Mouse (Mus musculus): ENCODE data around the gene Rps26. TPM values are rescaled to one million over a fixed set of nuclear protein-coding genes. Genes with fewer than 3 reads are reported as not detected.

Gene Rps26
- total RNA-seq, 2 experiments from 2014 or later, result 345 to 363 TPM

Small RNA genes within 50 kb of the gene (microRNA-seq; reads per million reads assigned to microRNA genes)
- not detected for gene Mir6917

Other genes with a start within 250 kb of the Rps26 start
- gene Ankrd52, start 249.6 kb downstream of the Rps26 start, total RNA-seq (2021), result 10 to 100 TPM; 44.5 to 47.0 TPM
- gene Slc39a5, start 225.5 kb downstream of the Rps26 start, total RNA-seq (2021), result not detected
- gene Nabp2, start 215.3 kb downstream of the Rps26 start, total RNA-seq (2021), result 10 to 100 TPM; 61.0 to 65.2 TPM
- 10 to 100 TPM; 12.7 to 13.2 TPM for gene Rnf41, start 215.1 kb downstream of the Rps26 start, total RNA-seq (2021)
- 10 to 100 TPM; 44.1 to 49.5 TPM for gene Smarcc2, start 167.5 kb downstream of the Rps26 start, total RNA-seq (2021)
- gene Myl6, start 132.6 kb downstream of the Rps26 start, total RNA-seq (2021), result 100 to 1,000 TPM; 150 to 187 TPM
- gene Myl6b, start 128.1 kb downstream of the Rps26 start, total RNA-seq (2021), result 10 to 100 TPM in 1 of 2 experiments, 1 to 10 TPM in 1; 9.0 to 28.2 TPM
- gene Esyt1, start 100.9 kb downstream of the Rps26 start, total RNA-seq (2021), result 10 to 100 TPM; 12.3 to 15.3 TPM
- 1 to 10 TPM; 4.6 to 8.3 TPM for gene Zc3h10, start 79.0 kb downstream of the Rps26 start, total RNA-seq (2021)
- gene Rpl41, start 77.4 kb downstream of the Rps26 start, total RNA-seq (2021), result 1,000 to 10,000 TPM; 1,015 to 1,049 TPM
- 10 to 100 TPM; 35.4 to 37.6 TPM for gene Pa2g4, start 60.8 kb downstream of the Rps26 start, total RNA-seq (2021)
- 1 to 10 TPM; 2.7 TPM for gene Erbb3, start 37.1 kb downstream of the Rps26 start, total RNA-seq (2021)
- gene Ikzf4, start 19.2 kb upstream of the Rps26 start, total RNA-seq (2021), result under 1 TPM; 0.37 to 0.57 TPM
- gene Suox, start 47.3 kb upstream of the Rps26 start, total RNA-seq (2021), result 10 to 100 TPM; 27.7 to 28.3 TPM
- gene Rab5b, start 69.5 kb upstream of the Rps26 start, total RNA-seq (2021), result 10 to 100 TPM; 90.8 to 92.1 TPM
- gene Pmel, start 77.4 kb upstream of the Rps26 start, total RNA-seq (2021), result not detected
- 1 to 10 TPM; 2.3 to 2.7 TPM for gene Cdk2, start 78.3 kb upstream of the Rps26 start, total RNA-seq (2021)
- gene Dgka, start 118.1 kb upstream of the Rps26 start, total RNA-seq (2021), result 1 to 10 TPM; 7.8 to 8.5 TPM
- 10 to 100 TPM; 12.0 to 12.4 TPM for gene Pym1, start 121.1 kb upstream of the Rps26 start, total RNA-seq (2021)
- 1 to 10 TPM; 1.1 to 1.9 TPM for gene Mmp19, start 164.2 kb upstream of the Rps26 start, total RNA-seq (2021)
- gene Dnajc14, start 177.3 kb upstream of the Rps26 start, total RNA-seq (2021), result 10 to 100 TPM; 20.8 to 25.4 TPM
- 1 to 10 TPM; 2.1 to 2.3 TPM for gene Tmem198b, start 177.6 kb upstream of the Rps26 start, total RNA-seq (2021)
- gene Sarnp, start 190.6 kb upstream of the Rps26 start, total RNA-seq (2021), result 10 to 100 TPM; 26.1 to 30.7 TPM
- gene Ormdl2, start 194.9 kb upstream of the Rps26 start, total RNA-seq (2021), result 1 to 10 TPM; 3.1 to 3.8 TPM

Data from gastrocnemius, adult 18-20 months (tissue).